Mouse (Mus musculus) layer of hippocampus, adult 8-10 months (tissue): Measurements from ENCODE around the gene Akap2. TPM values are rescaled to one million over a fixed set of nuclear protein-coding genes. Genes with fewer than 3 reads are reported as not detected.

Experiments
- total RNA-seq, 4 experiments: library from RNA; stranded (reverse); gene quantifications; 2 replicates each; pipeline ENCODE4 v1.2.4; 2022

Gene Akap2
- total RNA-seq, 4 experiments from 2014 or later, result 43.3 to 49.6 (median 48.5) TPM

Other genes starting within 250 kb of the Akap2 start
- gene Pakap, start 149.5 kb upstream of the Akap2 start, total RNA-seq, result 10 to 100 TPM; 24.3 to 29.7 (median 26.2) TPM
- under 1 TPM; 0.13 to 0.33 (median 0.20) TPM for gene D630039A03Rik, start 198.6 kb downstream of the Akap2 start, total RNA-seq
- 10 to 100 TPM; 85.4 to 95.3 (median 92.5) TPM for gene Txn1, start 238.8 kb downstream of the Akap2 start, total RNA-seq